Mouse (Mus musculus) forebrain, embryonic 14.5 days (tissue): ENCODE measurements around the gene Ncoa1. TPM values are rescaled to one million over a fixed set of nuclear protein-coding genes. Genes with fewer than 3 reads are reported as not detected.

ENCODE experiments used
- ATAC-seq: fragments of 200-750 bp; cut with Nextera tagmentation; 2 replicates; pipeline ENCODE4 v1.8.0; 2017; ENCODE audit warnings: mild to moderate bottlenecking, moderate library complexity
- DNase-seq: peaks from one replicate; pipeline ENCODE4 v3.0.0-alpha.2; 2015; ENCODE audit warnings: low spot score
- H3K27ac ChIP-seq: fragments of 300-500 bp; sonication (generic); 2 replicates; pipeline ENCODE4 v1.5.1; 2014; ENCODE audit warnings: low read depth, mild to moderate bottlenecking, control low read depth, low read length, moderate library complexity
- H3K27me3 ChIP-seq: fragments of 300-500 bp; sonication (generic); replicated peaks from 2 replicates; pipeline ENCODE4 v1.6.1; 2014; ENCODE audit warnings: low read length, control low read depth, mixed read lengths; ENCODE audit not compliant: control insufficient read depth, insufficient read depth
- H3K36me3 ChIP-seq: fragments of 300-500 bp; sonication (generic); 2 replicates; pipeline ENCODE4 v1.6.1; 2014; ENCODE audit warnings: low read length, control low read depth; ENCODE audit not compliant: control insufficient read depth, insufficient read depth
- H3K4me1 ChIP-seq: fragments of 300-500 bp; sonication (generic); 2 replicates; pipeline ENCODE4 v1.6.1; 2014; ENCODE audit warnings: antibody characterized with exemption, low read length, control low read depth; ENCODE audit not compliant: control insufficient read depth, insufficient read depth
- H3K4me2 ChIP-seq: fragments of 300-500 bp; sonication (generic); 2 replicates; pipeline ENCODE4 v1.6.1; 2014; ENCODE audit warnings: mild to moderate bottlenecking, control low read depth, low read length
- H3K4me3 ChIP-seq: fragments of 300-500 bp; sonication (generic); 2 replicates; pipeline ENCODE4 v1.5.1; 2014; ENCODE audit warnings: low read depth, low read length, control low read depth
- H3K9ac ChIP-seq: fragments of 300-500 bp; sonication (generic); 2 replicates; pipeline ENCODE4 v1.6.1; 2014; ENCODE audit warnings: mild to moderate bottlenecking, low read length, control low read depth, moderate library complexity
- H3K9me3 ChIP-seq: fragments of 300-500 bp; sonication (generic); replicated peaks from 2 replicates; pipeline ENCODE4 v1.6.1; 2016; ENCODE audit warnings: low read length, control low read depth, mixed read lengths; ENCODE audit not compliant: control insufficient read depth
- WGBS: fragments of 180-500 bp; shearing (Covaris S2); extraction: QIAGEN DNeasy Blood & Tissue Kit; methylation state at CpG from one replicate; pipeline ENCODE4 v1.1.7; 2014; 5-methylcytosine and 5-hydroxymethylcytosine counted together
- polyA plus RNA-seq: library from polyadenylated mRNA; unstranded; fragments of >200 nt; fragmentation: Nextera tagmentation; extraction: Ambion mirVana; gene quantifications from 2 replicates; pipeline ENCODE4 v1.2.1, GENCODE M21; 2014

The Ncoa1 gene
- polyA plus RNA-seq, 1 experiment from 2014 or later: 17.8 TPM

- WGBS: 79% methylated on average over 2 of the region's 2 CpGs
- H3K9me3 ChIP-seq: no peaks in the 10 kb centered on the region
- H3K4me2 ChIP-seq: no peak overlapping the region
- no peak overlapping the region for H3K9ac ChIP-seq
- DNase-seq (no peak), ATAC-seq (no peak)
- no peaks in the 10 kb centered on the region for H3K36me3 ChIP-seq
- no peak overlapping the region for H3K27ac ChIP-seq
- peaks cover 2% of the 10 kb centered on the region; the same call in 1 of the 2 replicates for H3K4me1 ChIP-seq
- H3K27me3 ChIP-seq: no peaks in the 10 kb centered on the region
- H3K4me3 ChIP-seq: no peak overlapping the region
Observed at GRCm38 (mm10) chr12:4392590-4392989, 84.4 kb downstream of the Ncoa1 start.

- no peaks in the 10 kb centered on the region for H3K27me3 ChIP-seq
- no peak overlapping the region for H3K4me2 ChIP-seq
- 77% methylated on average over 3 of the region's 3 CpGs for WGBS
- ATAC-seq (no peak), DNase-seq (no peak)
- H3K36me3 ChIP-seq: no peaks in the 10 kb centered on the region
- H3K4me1 ChIP-seq: peaks cover 2% of the 10 kb centered on the region; the same call in 1 of the 2 replicates
- no peaks in the 10 kb centered on the region for H3K9me3 ChIP-seq
- H3K27ac ChIP-seq: no peak overlapping the region
- H3K9ac ChIP-seq: no peak overlapping the region
- no peak overlapping the region for H3K4me3 ChIP-seq
Observed at GRCm38 (mm10) chr12:4392074-4392473, 84.9 kb downstream of the Ncoa1 start.

GRCm38 (mm10) chr12:4391256-4391655, 85.7 kb downstream of the Ncoa1 start:
- WGBS: 70% methylated on average over 4 of the region's 4 CpGs
- Histone ChIP-seq H3K27me3 (no peaks in the 10 kb centered on the region), H3K9ac (no peak overlapping the region), H3K4me3 (no peak overlapping the region), H3K27ac (no peak overlapping the region), H3K4me2 (no peak overlapping the region), H3K4me1 (peaks cover 1% of the 10 kb centered on the region; the same call in 1 of the 2 replicates), H3K9me3 (no peaks in the 10 kb centered on the region), H3K36me3 (no peaks in the 10 kb centered on the region)
- ATAC-seq (no peak), DNase-seq (no peak)

GRCm38 (mm10) chr12:4390721-4391120, 86.3 kb downstream of the Ncoa1 start:
- H3K4me2 ChIP-seq: no peak overlapping the region
- WGBS: 72% methylated on average over 5 of the region's 5 CpGs
- H3K27me3 ChIP-seq: no peaks in the 10 kb centered on the region
- H3K9ac ChIP-seq: no peak overlapping the region
- no peak for DNase-seq
- H3K27ac ChIP-seq: no peak overlapping the region
- no peak for ATAC-seq
- H3K9me3 ChIP-seq: no peaks in the 10 kb centered on the region
- no peak overlapping the region for H3K4me3 ChIP-seq
- H3K36me3 ChIP-seq: no peaks in the 10 kb centered on the region
- H3K4me1 ChIP-seq: no peaks in the 10 kb centered on the region; the same call in 1 of the 2 replicates

- Histone ChIP-seq H3K27ac (no peak overlapping the region), H3K9ac (no peak overlapping the region), H3K4me1 (no peaks in the 10 kb centered on the region; the same call in 1 of the 2 replicates), H3K27me3 (no peaks in the 10 kb centered on the region), H3K9me3 (no peaks in the 10 kb centered on the region), H3K4me3 (no peak overlapping the region), H3K4me2 (no peak overlapping the region), H3K36me3 (no peaks in the 10 kb centered on the region)
- DNase-seq: no peak
- no peak for ATAC-seq
- WGBS: 95% methylated on average over 3 of the region's 3 CpGs
Observed at GRCm38 (mm10) chr12:4386077-4386719, 90.8 kb downstream of the Ncoa1 start.

GRCm38 (mm10) chr12:4383061-4383460, 93.9 kb downstream of the Ncoa1 start:
- no peak overlapping the region for H3K4me2 ChIP-seq
- no peak for ATAC-seq

GRCm38 (mm10) chr12:4379298-4379957, 97.6 kb downstream of the Ncoa1 start:
- H3K27ac ChIP-seq: no peak overlapping the region
- no peak for DNase-seq
- no peak overlapping the region for H3K9ac ChIP-seq
- H3K27me3 ChIP-seq: no peaks in the 10 kb centered on the region
- ATAC-seq: no peak
- peaks cover 8% of the 10 kb centered on the region for H3K4me1 ChIP-seq
- H3K4me2 ChIP-seq: no peak overlapping the region
- no peaks in the 10 kb centered on the region for H3K9me3 ChIP-seq
- no peaks in the 10 kb centered on the region for H3K36me3 ChIP-seq
- no peak overlapping the region for H3K4me3 ChIP-seq
- 62% methylated on average over 7 of the region's 7 CpGs for WGBS

More at GRCm38 (mm10) chr12:4383061-4383460, 93.9 kb downstream of the Ncoa1 start:
- Histone ChIP-seq H3K27me3 (no peaks in the 10 kb centered on the region), H3K4me3 (no peak overlapping the region), H3K36me3 (no peaks in the 10 kb centered on the region), H3K9me3 (no peaks in the 10 kb centered on the region), H3K27ac (no peak overlapping the region), H3K4me1 (no peaks in the 10 kb centered on the region), H3K9ac (no peak overlapping the region)
- no peak for DNase-seq
- WGBS: 91% methylated on average over 3 of the region's 3 CpGs

GRCm38 (mm10) chr12:4376475-4376874, 100.5 kb downstream of the Ncoa1 start:
- Histone ChIP-seq H3K36me3 (no peaks in the 10 kb centered on the region), H3K9ac (no peak overlapping the region), H3K27me3 (no peaks in the 10 kb centered on the region), H3K27ac (peak overlapping the region; percentile 61; the same call in 1 of the 2 replicates), H3K9me3 (no peaks in the 10 kb centered on the region), H3K4me2 (no peak overlapping the region), H3K4me1 (peaks cover 8% of the 10 kb centered on the region), H3K4me3 (no peak overlapping the region)
- peak; percentile 71 for ATAC-seq
- WGBS: 61% methylated on average over 4 of the region's 4 CpGs
- peak; percentile 82 for DNase-seq
